In genomic region chr6:116004069-116004468, GRCm38 (mm10) we compare ENCODE assay signal across 11 mouse cellular contexts. TPM values are rescaled to one million over a fixed set of nuclear protein-coding genes. Genes with fewer than 3 reads are reported as not detected.
A peak's percentile ranks its signal among the peaks of the same experiment; 100 is the strongest.
DNase-seq lines count a peak whose midpoint lies in the region; ATAC-seq lines count a peak whose summit lies in the region.
"Had no signal": no experiment of that assay in that cellular context is flagged by ENCODE, and none has a peak within 500 bp of the region (broad histone marks: within the 10 kb centered on the region; RNA-seq: fewer than 3 reads in every experiment).

No protein-coding gene starts in this region.

- WGBS in liver, embryonic 13.5 days (ENCODE audit: insufficient replicate concordance): 9% methylated on average over 7 of the region's 7 CpGs

- H3K27ac ChIP-seq in liver, embryonic 13.5 days: peak overlapping the region; percentile 70
- H3K27ac ChIP-seq: hindbrain, postnatal 0 days had no signal

- intact Hi-C loops in heart, postnatal 14 days (cut with DNase I): loop anchor here (2.0 kb wide), 1 partner anchor 45 kb away; no protein-coding TSS in a partner anchor
- intact Hi-C loops in heart, postnatal 10 days (cut with DNase I): loop anchor here (2.0 kb wide), 1 partner anchor 13 kb away; no protein-coding TSS in a partner anchor

- peak overlapping the region; percentile 48 for H3K4me2 ChIP-seq in liver, embryonic 13.5 days

- H3K27me3 ChIP-seq in liver, embryonic 13.5 days: no peaks in the 10 kb centered on the region
- H3K27me3 ChIP-seq: CH12.LX had no signal

- peaks cover 47% of the 10 kb centered on the region for H3K4me1 ChIP-seq in liver, embryonic 13.5 days (replicated peaks)

- no peaks in the 10 kb centered on the region for H3K9me3 ChIP-seq in liver, embryonic 13.5 days (replicated peaks)

- no peaks in the 10 kb centered on the region for H3K36me3 ChIP-seq in liver, embryonic 13.5 days

- ATAC-seq in liver, embryonic 13.5 days (ENCODE audit: low read depth): peak; percentile 19
- ATAC-seq: hindbrain, postnatal 0 days had no signal

- peak; percentile 73 to 88 for DNase-seq in heart, adult 9 months (ENCODE audit: low spot score in 2 of 2)
- no peak for DNase-seq in heart, postnatal 14 days
- peak; percentile 35 for DNase-seq in adrenal gland, adult 8-10 months
- peak; percentile 67 to 70 for DNase-seq in heart, postnatal 10 days
- DNase-seq in liver, embryonic 13.5 days: no peak
- no peak for DNase-seq in ovary, adult 18-20 months (ENCODE audit: low spot score)
- DNase-seq in ovary, postnatal 14 days (ENCODE audit: low spot score): no peak
- no peak for DNase-seq in cerebellum, adult 9-11 months

- H3K4me3 ChIP-seq in liver, embryonic 13.5 days (replicated peaks): peak overlapping the region; percentile 6; the same call in 1 of the 2 replicates

- H3K9ac ChIP-seq in liver, embryonic 13.5 days: peak overlapping the region; percentile 23; the same call in 1 of the 2 replicates

RNA-seq across cellular contexts. Expression of gene Plxnd1, which starts 9.3 kb away (rescaled TPM):
- 100 to 1,000 TPM; 113 to 133 TPM for total RNA-seq in heart, postnatal 14 days (2021)
- 100 to 1,000 TPM; 176 to 243 (median 208) TPM for total RNA-seq in adrenal gland, adult 8-10 months (2022)
- 100 to 1,000 TPM; 179 to 224 TPM for total RNA-seq in heart, postnatal 10 days (2021)
- polyA plus RNA-seq in liver, embryonic 13.5 days (2015; fragmentation: Nextera tagmentation; extraction: Ambion mirVana): 6.7 and 6.8 TPM in 2 replicates

RNA-seq across cellular contexts. Expression of gene H1foo, which starts 59.3 kb away (rescaled TPM):
- total RNA-seq in heart, postnatal 14 days (2021): not detected
- total RNA-seq in adrenal gland, adult 8-10 months (2022): under 1 TPM in 1 of 4 experiments, not detected in 3; 0.40 TPM
- total RNA-seq in heart, postnatal 10 days (2021): not detected
- polyA plus RNA-seq in liver, embryonic 13.5 days (2015; fragmentation: Nextera tagmentation; extraction: Ambion mirVana): not detected in 2 replicates
- polyA plus RNA-seq: hindbrain, postnatal 0 days; neural tube, embryonic 11.5 days had no signal

Comparison
In these comparisons a context has a peak if more than half of its experiments do, and no peak if none do; other contexts are left out.
1. DNase-seq: peak in heart, adult 9 months (2 of 2), adrenal gland, adult 8-10 months (single experiment) and heart, postnatal 10 days (2 of 2); none in heart, postnatal 14 days (0 of 2), liver, embryonic 13.5 days (single experiment), ovary, adult 18-20 months (single experiment), ovary, postnatal 14 days (single experiment) and cerebellum, adult 9-11 months (single experiment).